Comparison of ENCODE assay signal across 27 mouse cellular contexts in genomic region chr9:115976901-115977300, GRCm38 (mm10).
A peak's percentile ranks its signal among the peaks of the same experiment; 100 is the strongest.
DNase-seq lines count a peak whose midpoint lies in the region; ATAC-seq and TF ChIP-seq lines count a peak whose summit lies in the region.
"Had no signal": no experiment of that assay in that cellular context is flagged by ENCODE, and none has a peak within 500 bp of the region (broad histone marks: within the 10 kb centered on the region; RNA-seq: fewer than 3 reads in every experiment).

No protein-coding gene starts in this region.

- no peak overlapping the region for H3K9ac ChIP-seq in forebrain, embryonic 14.5 days (ENCODE audit: low read length)
- H3K9ac ChIP-seq in forebrain, postnatal 0 days = no peak overlapping the region
- H3K9ac ChIP-seq in kidney, postnatal 0 days (ENCODE audit: low read depth, low read length) = no peak overlapping the region
- no peak overlapping the region for H3K9ac ChIP-seq in neural tube, embryonic 14.5 days (replicated peaks; ENCODE audit: low read depth, low read length)
- H3K9ac ChIP-seq: embryonic facial prominence, embryonic 12.5 days; embryonic facial prominence, embryonic 15.5 days; heart, embryonic 12.5 days; heart, embryonic 15.5 days; hindbrain, embryonic 13.5 days; intestine, embryonic 15.5 days had no signal

- peak; percentile 39 for DNase-seq in forebrain, embryonic 14.5 days (ENCODE audit: low spot score)
- DNase-seq in forebrain, postnatal 0 days = no peak
- peak; percentile 56 for DNase-seq in kidney, postnatal 0 days (ENCODE audit: low spot score)
- no peak for DNase-seq in kidney, adult 2 months
- no peak for DNase-seq in neural tube, embryonic 10.5 days (ENCODE audit: extremely low spot score, low spot score)
- peak; percentile 11 for DNase-seq in forelimb bud, embryonic 11.5 days (ENCODE audit: low read depth, low spot score)
- DNase-seq: adrenal gland, postnatal 10 days; adrenal gland, postnatal 36 days; B cell, adult 2 months; cerebellum, adult 11 months; cerebellum, adult 2 months; cerebellum, adult 9-11 months; gastrocnemius, postnatal 25 days; heart, adult 18-20 months; heart, postnatal 10 days; heart, postnatal 36 days had no signal

- peak; percentile 42; the same call in 1 of the 2 replicates for ATAC-seq in forebrain, embryonic 14.5 days
- no peak for ATAC-seq in forebrain, postnatal 0 days
- no peak for ATAC-seq in kidney, postnatal 0 days (replicated peaks; ENCODE audit: low FRiP score, low read depth)
- peak; percentile 41; the same call in 1 of the 2 replicates for ATAC-seq in neural tube, embryonic 14.5 days (ENCODE audit: low read depth)
- ATAC-seq: intestine, embryonic 15.5 days; Patski had no signal

- WGBS in forebrain, embryonic 14.5 days = 45% methylated on average over 6 of the region's 6 CpGs
- 44% methylated on average over 6 of the region's 6 CpGs for WGBS in forebrain, postnatal 0 days
- WGBS in kidney, postnatal 0 days = 56% methylated on average over 6 of the region's 6 CpGs
- WGBS in kidney, adult 2 months = 52% methylated on average over 6 of the region's 6 CpGs
- WGBS in neural tube, embryonic 14.5 days = 36% methylated on average over 6 of the region's 6 CpGs

- no peak for TF ChIP-seq CTCF in forebrain, postnatal 0 days (IDR thresholded peaks at IDR 0.05; ENCODE audit: low read depth)
- no peak for TF ChIP-seq CTCF in kidney, postnatal 0 days (IDR thresholded peaks at IDR 0.05; ENCODE audit: low read depth)
- no peak for TF ChIP-seq CTCF in kidney, adult 2 months (conservative IDR thresholded peaks at IDR 0.05; ENCODE audit: insufficient read depth, insufficient read length, low read depth, low read length)

- no peak for TF ChIP-seq POLR2A in kidney, adult 2 months (IDR thresholded peaks at IDR 0.05; ENCODE audit: low read depth, low read length)

- no peak overlapping the region for H3K4me2 ChIP-seq in forebrain, embryonic 14.5 days (ENCODE audit: low read length)
- H3K4me2 ChIP-seq in forebrain, postnatal 0 days (ENCODE audit: low read depth) = no peak overlapping the region
- H3K4me2 ChIP-seq in kidney, postnatal 0 days (ENCODE audit: low read length) = no peak overlapping the region
- no peak overlapping the region for H3K4me2 ChIP-seq in neural tube, embryonic 14.5 days (ENCODE audit: low read depth, low read length)
- H3K4me2 ChIP-seq: embryonic facial prominence, embryonic 12.5 days; embryonic facial prominence, embryonic 15.5 days; heart, embryonic 12.5 days; heart, embryonic 15.5 days; hindbrain, embryonic 13.5 days; intestine, embryonic 15.5 days had no signal

- no peaks in the 10 kb centered on the region for H3K36me3 ChIP-seq in forebrain, embryonic 14.5 days (ENCODE audit: control insufficient read depth, insufficient read depth, low read length)
- H3K36me3 ChIP-seq in forebrain, postnatal 0 days (ENCODE audit: insufficient read depth) = no peaks in the 10 kb centered on the region
- no peaks in the 10 kb centered on the region for H3K36me3 ChIP-seq in kidney, postnatal 0 days (ENCODE audit: insufficient read depth, low read length)
- no peaks in the 10 kb centered on the region for H3K36me3 ChIP-seq in kidney, adult 2 months (ENCODE audit: control insufficient read depth, insufficient read depth, low read length)
- H3K36me3 ChIP-seq in neural tube, embryonic 14.5 days (ENCODE audit: control insufficient read depth, insufficient read depth, low read length) = no peaks in the 10 kb centered on the region
- H3K36me3 ChIP-seq: embryonic facial prominence, embryonic 12.5 days; embryonic facial prominence, embryonic 15.5 days; G1E; heart, embryonic 12.5 days; heart, embryonic 15.5 days; hindbrain, embryonic 10.5 days; hindbrain, embryonic 13.5 days; intestine, embryonic 15.5 days had no signal

- no peak overlapping the region for H3K4me3 ChIP-seq in forebrain, embryonic 14.5 days (ENCODE audit: low read depth, low read length)
- H3K4me3 ChIP-seq in forebrain, postnatal 0 days (ENCODE audit: low read depth, low read length) = no peak overlapping the region
- H3K4me3 ChIP-seq in kidney, postnatal 0 days (replicated peaks; ENCODE audit: low read depth, low read length) = no peak overlapping the region
- H3K4me3 ChIP-seq in kidney, adult 2 months (ENCODE audit: insufficient read depth, low read depth, low read length) = no peak overlapping the region
- H3K4me3 ChIP-seq in neural tube, embryonic 14.5 days (ENCODE audit: low read depth, low read length) = no peak overlapping the region
- H3K4me3 ChIP-seq: embryonic facial prominence, embryonic 12.5 days; embryonic facial prominence, embryonic 15.5 days; heart, embryonic 12.5 days; heart, embryonic 15.5 days; hindbrain, embryonic 10.5 days; hindbrain, embryonic 13.5 days; intestine, embryonic 15.5 days had no signal

- H3K27me3 ChIP-seq in forebrain, embryonic 14.5 days (replicated peaks; ENCODE audit: control insufficient read depth, insufficient read depth, low read length) = no peaks in the 10 kb centered on the region
- H3K27me3 ChIP-seq in forebrain, postnatal 0 days (ENCODE audit: insufficient read depth, low read length) = no peaks in the 10 kb centered on the region
- H3K27me3 ChIP-seq in kidney, postnatal 0 days (ENCODE audit: insufficient read depth, low read length) = no peaks in the 10 kb centered on the region
- no peaks in the 10 kb centered on the region; the same call in 1 of the 2 replicates for H3K27me3 ChIP-seq in kidney, adult 2 months (replicated peaks; ENCODE audit: control insufficient read depth, insufficient read depth, low read length)
- H3K27me3 ChIP-seq in neural tube, embryonic 14.5 days (ENCODE audit: control insufficient read depth, insufficient read depth, low read length) = no peaks in the 10 kb centered on the region
- H3K27me3 ChIP-seq: CH12.LX; embryonic facial prominence, embryonic 12.5 days; embryonic facial prominence, embryonic 15.5 days; heart, embryonic 12.5 days; heart, embryonic 15.5 days; hindbrain, embryonic 13.5 days; intestine, embryonic 15.5 days; Patski had no signal

- 0 out of 2 replicates have a peak, but pooled peaks cover 4% of the 10 kb centered on the region for H3K4me1 ChIP-seq in forebrain, embryonic 14.5 days (ENCODE audit: control insufficient read depth, insufficient read depth, low read length)
- no peaks in the 10 kb centered on the region for H3K4me1 ChIP-seq in forebrain, postnatal 0 days (ENCODE audit: insufficient read depth)
- H3K4me1 ChIP-seq in kidney, postnatal 0 days (replicated peaks; ENCODE audit: insufficient read depth, low read length) = no peaks in the 10 kb centered on the region
- no peaks in the 10 kb centered on the region for H3K4me1 ChIP-seq in kidney, adult 2 months (ENCODE audit: control insufficient read depth, insufficient read depth, low read length)
- H3K4me1 ChIP-seq in neural tube, embryonic 14.5 days (ENCODE audit: control insufficient read depth, insufficient read depth, low read length) = 0 out of 2 replicates have a peak, but pooled peaks cover 5% of the 10 kb centered on the region
- H3K4me1 ChIP-seq: embryonic facial prominence, embryonic 12.5 days; embryonic facial prominence, embryonic 15.5 days; hindbrain, embryonic 10.5 days; intestine, embryonic 15.5 days had no signal

- no peaks in the 10 kb centered on the region; the same call in 1 of the 2 replicates for H3K9me3 ChIP-seq in forebrain, embryonic 14.5 days (replicated peaks; ENCODE audit: control insufficient read depth, low read length)
- H3K9me3 ChIP-seq in forebrain, postnatal 0 days (ENCODE audit: low read length) = no peaks in the 10 kb centered on the region
- no peaks in the 10 kb centered on the region for H3K9me3 ChIP-seq in kidney, postnatal 0 days (replicated peaks; ENCODE audit: low read length)
- no peaks in the 10 kb centered on the region for H3K9me3 ChIP-seq in neural tube, embryonic 14.5 days (ENCODE audit: control insufficient read depth, low read length)
- H3K9me3 ChIP-seq: embryonic facial prominence, embryonic 15.5 days; heart, embryonic 12.5 days; heart, embryonic 15.5 days; intestine, embryonic 15.5 days had no signal

- no peak overlapping the region; the same call in 1 of the 2 replicates for H3K27ac ChIP-seq in forebrain, embryonic 14.5 days (ENCODE audit: low read depth, low read length)
- no peak overlapping the region for H3K27ac ChIP-seq in forebrain, postnatal 0 days (ENCODE audit: low read depth, low read length)
- H3K27ac ChIP-seq in kidney, postnatal 0 days = no peak overlapping the region
- no peak overlapping the region for H3K27ac ChIP-seq in kidney, adult 2 months (ENCODE audit: insufficient read depth, low read depth, low read length)
- no peak overlapping the region for H3K27ac ChIP-seq in neural tube, embryonic 14.5 days (ENCODE audit: low read depth, low read length)
- H3K27ac ChIP-seq: embryonic facial prominence, embryonic 12.5 days; embryonic facial prominence, embryonic 15.5 days; heart, embryonic 15.5 days; hindbrain, embryonic 10.5 days; hindbrain, embryonic 13.5 days; intestine, embryonic 15.5 days had no signal

Comparison
In these comparisons a context has a peak if more than half of its experiments do, and no peak if none do; other contexts are left out.
1. ATAC-seq: peak in forebrain, embryonic 14.5 days (single experiment) and neural tube, embryonic 14.5 days (single experiment); none in forebrain, postnatal 0 days (single experiment) and kidney, postnatal 0 days (single experiment).
2. DNase-seq: peak in forebrain, embryonic 14.5 days (single experiment), kidney, postnatal 0 days (single experiment) and forelimb bud, embryonic 11.5 days (single experiment); none in forebrain, postnatal 0 days (single experiment), kidney, adult 2 months (single experiment) and neural tube, embryonic 10.5 days (single experiment).